Mouse (Mus musculus): ENCODE measurements around the gene Hsd17b7. TPM values are rescaled to one million over a fixed set of nuclear protein-coding genes. Genes with fewer than 3 reads are reported as not detected.

The Hsd17b7 gene
- polyA plus RNA-seq, 1 experiment = 3.3 TPM

DNA sequence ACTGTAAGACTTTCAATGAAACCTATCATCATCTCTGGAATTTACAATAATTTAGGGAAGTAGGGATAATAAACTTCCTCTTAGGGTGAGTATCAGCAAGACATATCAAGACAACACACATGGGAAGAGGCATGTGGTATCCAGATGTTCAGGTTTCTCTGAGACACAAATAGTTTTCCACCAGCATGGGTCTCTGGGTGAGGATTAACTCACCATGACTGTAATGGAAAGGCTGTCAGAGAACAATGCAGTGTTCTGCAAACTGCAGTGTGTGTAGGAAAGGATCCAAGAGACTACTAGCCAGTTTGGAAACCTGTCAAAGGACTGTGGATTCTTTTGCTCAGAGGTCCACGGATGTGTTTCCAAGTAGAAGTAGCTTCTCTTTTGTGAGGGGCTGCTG, 17.1 kb upstream of the Hsd17b7 start:
- no peaks in the 10 kb centered on the region; the same call in 1 of the 2 replicates for H3K4me1 ChIP-seq (ENCODE audit: control insufficient read depth, insufficient read depth, low read length)
- H3K27me3 ChIP-seq (ENCODE audit: control insufficient read depth, insufficient read depth, low read length) = no peaks in the 10 kb centered on the region
- no peaks in the 10 kb centered on the region for H3K36me3 ChIP-seq (ENCODE audit: control insufficient read depth, insufficient read depth, low read length)
- no peak overlapping the region for H3K27ac ChIP-seq (ENCODE audit: control insufficient read depth, insufficient read depth, low read depth, low read length)
- H3K4me3 ChIP-seq (ENCODE audit: control insufficient read depth, low read depth, low read length) = no peak overlapping the region
- TF ChIP-seq POLR2A (IDR thresholded peaks at IDR 0.05; ENCODE audit: control insufficient read depth, low read depth, low read length) (no peak), CTCF (IDR thresholded peaks at IDR 0.05; ENCODE audit: control insufficient read depth, insufficient read depth, insufficient replicate concordance, low read depth, low read length) (no peak)

DNA sequence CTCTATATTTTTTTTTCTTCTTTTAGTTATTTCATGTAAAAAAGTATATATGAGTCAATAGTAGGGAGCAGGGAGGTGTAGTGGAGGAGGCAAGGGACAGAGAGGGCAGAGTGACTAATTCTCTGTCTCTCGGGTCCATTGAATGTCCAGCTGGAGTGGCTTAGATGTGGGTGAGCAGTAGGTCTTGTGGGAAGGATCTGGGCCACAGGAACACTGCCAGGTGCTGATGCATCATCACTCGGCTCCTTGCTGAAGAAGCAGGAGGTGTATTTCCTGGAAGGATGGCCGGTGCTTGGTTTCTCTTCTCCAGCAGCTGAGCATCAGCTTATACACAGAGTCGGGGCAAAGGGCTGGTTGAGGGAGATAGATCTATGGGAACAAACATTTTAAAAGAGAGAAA, 8.6 kb upstream of the Hsd17b7 start:
- Histone ChIP-seq H3K36me3 (ENCODE audit: control insufficient read depth, insufficient read depth, low read length) (no peaks in the 10 kb centered on the region), H3K4me1 (ENCODE audit: control insufficient read depth, insufficient read depth, low read length) (no peaks in the 10 kb centered on the region), H3K27ac (ENCODE audit: control insufficient read depth, insufficient read depth, low read depth, low read length) (no peak overlapping the region), H3K4me3 (ENCODE audit: control insufficient read depth, low read depth, low read length) (no peak overlapping the region), H3K27me3 (ENCODE audit: control insufficient read depth, insufficient read depth, low read length) (no peaks in the 10 kb centered on the region)
- no peak for TF ChIP-seq POLR2A (IDR thresholded peaks at IDR 0.05; ENCODE audit: control insufficient read depth, low read depth, low read length)

DNA sequence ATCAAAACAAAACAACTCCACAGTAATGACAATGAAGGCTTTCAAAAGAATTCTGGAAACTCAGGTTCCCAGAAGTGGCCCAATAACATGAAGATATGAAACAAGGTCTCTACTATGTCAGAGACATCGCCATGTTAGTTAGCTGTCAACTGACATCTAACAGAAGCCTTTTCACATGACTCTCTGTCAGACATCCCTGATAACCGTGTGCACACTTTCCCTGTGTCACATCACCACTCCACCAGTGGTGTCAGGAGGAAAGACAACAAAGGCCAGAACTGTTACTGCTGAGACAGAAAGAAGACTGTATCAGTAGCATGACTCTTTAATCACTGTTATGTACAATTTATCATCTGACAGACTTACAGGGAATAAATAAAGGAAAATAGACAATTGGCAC, 3.0 kb upstream of the Hsd17b7 start:
- TF ChIP-seq CTCF (IDR thresholded peaks at IDR 0.05; ENCODE audit: control insufficient read depth, insufficient read depth, insufficient replicate concordance, low read depth, low read length) = no peak
- no peak for TF ChIP-seq POLR2A (IDR thresholded peaks at IDR 0.05; ENCODE audit: control insufficient read depth, low read depth, low read length)
- Histone ChIP-seq H3K4me1 (ENCODE audit: control insufficient read depth, insufficient read depth, low read length) (peaks cover 3% of the 10 kb centered on the region), H3K27ac (ENCODE audit: control insufficient read depth, insufficient read depth, low read depth, low read length) (no peak overlapping the region), H3K27me3 (ENCODE audit: control insufficient read depth, insufficient read depth, low read length) (no peaks in the 10 kb centered on the region), H3K4me3 (ENCODE audit: control insufficient read depth, low read depth, low read length) (no peak overlapping the region), H3K36me3 (ENCODE audit: control insufficient read depth, insufficient read depth, low read length) (no peaks in the 10 kb centered on the region)

DNA sequence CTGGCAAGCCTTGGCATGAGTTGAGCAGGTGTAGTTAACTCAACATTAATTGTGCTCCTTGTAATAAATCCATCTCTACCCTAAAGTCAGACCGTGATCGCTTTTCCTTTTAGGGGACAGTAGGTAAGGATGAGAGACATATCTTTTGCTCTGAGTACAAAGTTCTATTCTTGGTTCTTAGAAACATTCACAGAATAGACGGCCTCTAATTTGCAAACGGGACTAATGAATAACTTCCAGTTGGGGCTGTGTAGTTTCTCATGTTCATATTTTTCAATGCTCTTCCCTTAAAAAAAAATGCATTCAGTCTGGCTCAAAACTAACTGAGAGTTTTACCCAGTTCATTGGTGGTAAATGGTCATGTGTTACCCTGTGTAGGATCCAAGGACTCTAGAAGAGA, 1.9 kb upstream of the Hsd17b7 start:
- Histone ChIP-seq H3K4me3 (ENCODE audit: control insufficient read depth, low read depth, low read length) (no peak overlapping the region), H3K4me1 (ENCODE audit: control insufficient read depth, insufficient read depth, low read length) (peaks cover 3% of the 10 kb centered on the region), H3K36me3 (ENCODE audit: control insufficient read depth, insufficient read depth, low read length) (no peaks in the 10 kb centered on the region), H3K27me3 (ENCODE audit: control insufficient read depth, insufficient read depth, low read length) (no peaks in the 10 kb centered on the region), H3K27ac (ENCODE audit: control insufficient read depth, insufficient read depth, low read depth, low read length) (no peak overlapping the region)
- TF ChIP-seq POLR2A (IDR thresholded peaks at IDR 0.05; ENCODE audit: control insufficient read depth, low read depth, low read length) = no peak
- TF ChIP-seq CTCF (IDR thresholded peaks at IDR 0.05; ENCODE audit: control insufficient read depth, insufficient read depth, insufficient replicate concordance, low read depth, low read length) = no peak

DNA sequence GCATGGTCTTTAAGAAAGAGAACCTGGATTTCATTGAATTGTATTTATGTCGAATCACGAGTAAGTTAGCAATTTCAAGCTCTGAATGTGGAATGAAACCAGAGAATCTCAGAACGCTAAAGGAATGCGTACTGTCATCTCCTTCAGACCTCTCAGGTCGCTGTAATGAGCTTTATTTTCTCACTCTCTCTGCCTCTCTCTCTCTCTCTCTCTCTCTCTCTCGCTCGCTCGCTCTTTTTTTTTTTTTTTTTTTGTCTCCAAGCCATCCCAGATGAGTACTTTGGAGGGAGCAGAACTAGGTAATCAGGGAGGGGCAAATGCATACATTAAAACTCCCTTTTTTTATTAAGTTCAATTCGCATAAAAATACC, 460 bp upstream of the Hsd17b7 start:
- Histone ChIP-seq H3K36me3 (ENCODE audit: control insufficient read depth, insufficient read depth, low read length) (no peaks in the 10 kb centered on the region), H3K4me1 (ENCODE audit: control insufficient read depth, insufficient read depth, low read length) (peaks cover 3% of the 10 kb centered on the region), H3K27me3 (ENCODE audit: control insufficient read depth, insufficient read depth, low read length) (no peaks in the 10 kb centered on the region), H3K27ac (ENCODE audit: control insufficient read depth, insufficient read depth, low read depth, low read length) (peak overlapping the region; percentile 44), H3K4me3 (ENCODE audit: control insufficient read depth, low read depth, low read length) (peak overlapping the region; percentile 94)
- no peak for TF ChIP-seq CTCF (IDR thresholded peaks at IDR 0.05; ENCODE audit: control insufficient read depth, insufficient read depth, insufficient replicate concordance, low read depth, low read length)
- TF ChIP-seq POLR2A (IDR thresholded peaks at IDR 0.05; ENCODE audit: control insufficient read depth, low read depth, low read length) = no peak

DNA sequence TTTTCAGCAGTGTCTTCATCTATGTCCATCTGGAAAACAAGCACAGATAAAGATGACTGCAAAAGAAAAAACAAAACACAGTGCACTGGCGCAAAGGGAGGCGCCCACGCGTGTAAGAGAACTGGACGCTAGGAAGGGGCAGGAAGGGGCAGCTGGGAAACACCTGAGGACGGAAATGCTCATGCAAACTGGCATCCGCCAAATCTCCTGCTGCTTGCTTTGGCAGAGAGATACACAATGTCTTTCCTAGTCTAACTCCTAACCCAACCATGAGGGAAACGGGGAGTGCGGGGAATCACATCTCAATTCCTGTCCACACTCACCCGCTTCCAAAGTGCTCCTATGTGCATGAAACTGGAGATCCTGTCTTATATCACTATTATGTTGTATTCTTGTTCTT, 15.9 kb downstream of the Hsd17b7 start:
- Histone ChIP-seq H3K27ac (ENCODE audit: control insufficient read depth, insufficient read depth, low read depth, low read length) (no peak overlapping the region), H3K36me3 (ENCODE audit: control insufficient read depth, insufficient read depth, low read length) (no peaks in the 10 kb centered on the region), H3K4me3 (ENCODE audit: control insufficient read depth, low read depth, low read length) (no peak overlapping the region), H3K4me1 (ENCODE audit: control insufficient read depth, insufficient read depth, low read length) (peaks cover 2% of the 10 kb centered on the region; the same call in 1 of the 2 replicates), H3K27me3 (ENCODE audit: control insufficient read depth, insufficient read depth, low read length) (no peaks in the 10 kb centered on the region)
- TF ChIP-seq CTCF (IDR thresholded peaks at IDR 0.05; ENCODE audit: control insufficient read depth, insufficient read depth, insufficient replicate concordance, low read depth, low read length) (no peak), POLR2A (IDR thresholded peaks at IDR 0.05; ENCODE audit: control insufficient read depth, low read depth, low read length) (no peak)

DNA sequence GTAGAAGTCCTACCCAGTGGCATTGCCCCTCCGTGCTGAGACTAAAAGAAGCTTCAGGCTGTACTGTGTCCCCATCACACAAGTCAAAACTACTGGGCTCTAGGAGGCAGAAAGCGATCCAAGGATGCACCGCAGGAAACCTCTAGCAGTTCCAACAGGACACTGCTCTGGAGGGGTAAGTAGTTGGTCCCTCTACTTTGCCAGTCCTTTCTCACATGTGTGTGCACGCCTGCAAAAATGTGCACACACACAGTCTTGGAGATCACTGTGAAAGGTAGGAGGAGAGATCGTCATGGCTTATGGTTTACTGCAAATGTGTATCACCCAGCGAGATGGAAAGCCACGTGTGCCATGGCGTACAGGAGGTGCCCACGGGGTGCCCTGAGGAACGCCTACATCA, 16.4 kb downstream of the Hsd17b7 start:
- Histone ChIP-seq H3K4me3 (ENCODE audit: control insufficient read depth, low read depth, low read length) (no peak overlapping the region), H3K36me3 (ENCODE audit: control insufficient read depth, insufficient read depth, low read length) (no peaks in the 10 kb centered on the region), H3K27me3 (ENCODE audit: control insufficient read depth, insufficient read depth, low read length) (no peaks in the 10 kb centered on the region)

DNA sequence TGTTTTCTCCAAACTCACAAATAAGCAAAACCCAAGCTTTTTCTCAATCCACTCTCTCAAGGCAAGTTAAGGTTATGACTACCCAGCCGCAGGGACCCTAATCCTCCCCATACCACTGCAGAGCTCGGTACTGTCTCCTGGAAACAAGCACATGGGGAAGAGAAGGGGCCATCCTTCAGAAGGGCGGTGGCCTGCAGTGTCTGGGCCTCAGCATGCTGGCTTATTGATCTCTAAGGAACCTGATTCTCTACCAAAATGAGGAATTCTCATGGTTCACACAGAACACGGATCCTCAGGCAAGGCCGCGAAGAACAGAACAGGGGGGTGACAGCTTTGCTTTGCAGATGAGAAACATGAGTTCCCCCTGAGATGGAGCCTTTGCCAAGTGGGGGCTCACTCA, 17.5 kb downstream of the Hsd17b7 start:
- no peak overlapping the region for H3K4me3 ChIP-seq (ENCODE audit: control insufficient read depth, low read depth, low read length)
- no peak for TF ChIP-seq POLR2A (IDR thresholded peaks at IDR 0.05; ENCODE audit: control insufficient read depth, low read depth, low read length)
- TF ChIP-seq CTCF (IDR thresholded peaks at IDR 0.05; ENCODE audit: control insufficient read depth, insufficient read depth, insufficient replicate concordance, low read depth, low read length) = no peak
- no peaks in the 10 kb centered on the region for H3K36me3 ChIP-seq (ENCODE audit: control insufficient read depth, insufficient read depth, low read length)
- no peaks in the 10 kb centered on the region for H3K27me3 ChIP-seq (ENCODE audit: control insufficient read depth, insufficient read depth, low read length)
- H3K27ac ChIP-seq (ENCODE audit: control insufficient read depth, insufficient read depth, low read depth, low read length) = no peak overlapping the region
- peaks cover 2% of the 10 kb centered on the region; the same call in 1 of the 2 replicates for H3K4me1 ChIP-seq (ENCODE audit: control insufficient read depth, insufficient read depth, low read length)

More for the DNA sequence above, 16.4 kb downstream of the Hsd17b7 start:
- TF ChIP-seq CTCF (IDR thresholded peaks at IDR 0.05; ENCODE audit: control insufficient read depth, insufficient read depth, insufficient replicate concordance, low read depth, low read length) (no peak), POLR2A (IDR thresholded peaks at IDR 0.05; ENCODE audit: control insufficient read depth, low read depth, low read length) (no peak)
- Histone ChIP-seq H3K27ac (ENCODE audit: control insufficient read depth, insufficient read depth, low read depth, low read length) (no peak overlapping the region), H3K4me1 (ENCODE audit: control insufficient read depth, insufficient read depth, low read length) (peaks cover 2% of the 10 kb centered on the region; the same call in 1 of the 2 replicates)

Data from testis, adult 2 months (tissue).